Mouse (Mus musculus) pancreas, adult 10 weeks (tissue): ENCODE results near the gene Ntm. TPM values are rescaled to one million over a fixed set of nuclear protein-coding genes. Genes with fewer than 3 reads are reported as not detected.

Experiments used
- polyA plus RNA-seq: library from polyadenylated mRNA; stranded (reverse); fragments of 350-450 nt; fragmentation: Illumina TruSeq; extraction: RNeasy Lipid Tissue Mini Kit (QIAGEN cat#74804); gene quantifications from one replicate; pipeline ENCODE4 v1.2.3, GENCODE M21; 2015; ENCODE audit warnings: low read depth, low replicate concordance; ENCODE audit not compliant: insufficient read depth

Ntm gene
- polyA plus RNA-seq: not detected

GRCm38 (mm10) chr9:29962978-29963377 is at the start of gene Ntm:
TSS of gene Ntm (minus strand) at chr9:29963141.

